Mouse (Mus musculus) intestine, embryonic 15.5 days (tissue): Measurements from ENCODE around the gene Ppig. TPM values are rescaled to one million over a fixed set of nuclear protein-coding genes. Genes with fewer than 3 reads are reported as not detected.

ENCODE experiments used
- ATAC-seq: fragments of 200-750 bp; cut with Nextera tagmentation; 2 replicates; pipeline ENCODE4 v1.8.0; 2017; ENCODE audit warnings: moderate TSS enrichment, moderate library complexity
- H3K27ac ChIP-seq: fragments of 300-500 bp; sonication (generic); 2 replicates; pipeline ENCODE4 v1.5.1; 2015; ENCODE audit warnings: mild to moderate bottlenecking, inconsistent platforms
- H3K27me3 ChIP-seq: fragments of 300-500 bp; sonication (generic); replicated peaks from 2 replicates; pipeline ENCODE4 v1.6.1; 2015; ENCODE audit warnings: inconsistent platforms
- H3K36me3 ChIP-seq: fragments of 300-500 bp; sonication (generic); 2 replicates; pipeline ENCODE4 v1.6.1; 2015; ENCODE audit warnings: inconsistent platforms
- H3K4me1 ChIP-seq: fragments of 300-500 bp; sonication (generic); replicated peaks from 2 replicates; pipeline ENCODE4 v1.6.1; 2015; ENCODE audit warnings: inconsistent platforms
- H3K4me2 ChIP-seq: fragments of 300-500 bp; sonication (generic); replicated peaks from 2 replicates; pipeline ENCODE4 v1.6.1; 2015; ENCODE audit warnings: mild to moderate bottlenecking, inconsistent platforms
- H3K4me3 ChIP-seq: fragments of 300-500 bp; sonication (generic); replicated peaks from 2 replicates; pipeline ENCODE4 v1.5.1; 2015; ENCODE audit warnings: inconsistent platforms
- H3K9ac ChIP-seq: fragments of 300-500 bp; sonication (generic); 2 replicates; pipeline ENCODE4 v1.6.1; 2015; ENCODE audit warnings: inconsistent platforms
- H3K9me3 ChIP-seq: fragments of 300-500 bp; sonication (generic); 2 replicates; pipeline ENCODE4 v1.6.1; 2016; ENCODE audit warnings: inconsistent platforms
- WGBS: fragments of 180-500 bp; shearing (Covaris S2); methylation state at CpG from one replicate; pipeline ENCODE4 v1.1.7; 2015; 5-methylcytosine and 5-hydroxymethylcytosine counted together
- polyA plus RNA-seq: library from polyadenylated mRNA; unstranded; fragments of >200 nt; fragmentation: Nextera tagmentation; extraction: Ambion mirVana; gene quantifications from 2 replicates; pipeline ENCODE4 v1.2.1, GENCODE M21; 2015

Ppig gene
- polyA plus RNA-seq, 1 experiment from 2014 or later: 151 TPM

GRCm38 (mm10) chr2:69773331-69773730, 51.0 kb downstream of the Ppig start:
- Histone ChIP-seq H3K27ac (no peak overlapping the region), H3K4me2 (no peak overlapping the region), H3K36me3 (no peaks in the 10 kb centered on the region), H3K9ac (no peak overlapping the region), H3K4me3 (no peak overlapping the region), H3K9me3 (no peaks in the 10 kb centered on the region), H3K27me3 (no peaks in the 10 kb centered on the region), H3K4me1 (no peaks in the 10 kb centered on the region)
- ATAC-seq: no peak
- 90% methylated on average over 3 of the region's 3 CpGs for WGBS

- Histone ChIP-seq H3K9me3 (no peaks in the 10 kb centered on the region), H3K4me2 (no peak overlapping the region), H3K4me1 (no peaks in the 10 kb centered on the region), H3K4me3 (no peak overlapping the region), H3K36me3 (no peaks in the 10 kb centered on the region), H3K27ac (no peak overlapping the region), H3K27me3 (no peaks in the 10 kb centered on the region), H3K9ac (no peak overlapping the region)
- no peak for ATAC-seq
- 70% methylated on average over 7 of the region's 7 CpGs for WGBS
Observed at GRCm38 (mm10) chr2:69777985-69778835, 55.9 kb downstream of the Ppig start.

GRCm38 (mm10) chr2:69778836-69779177, 56.5 kb downstream of the Ppig start:
- Histone ChIP-seq H3K9ac (no peak overlapping the region), H3K9me3 (no peaks in the 10 kb centered on the region), H3K4me1 (no peaks in the 10 kb centered on the region), H3K27me3 (no peaks in the 10 kb centered on the region), H3K4me2 (no peak overlapping the region), H3K4me3 (no peak overlapping the region), H3K36me3 (no peaks in the 10 kb centered on the region), H3K27ac (no peak overlapping the region)
- ATAC-seq: no peak
- WGBS: 57% methylated on average over 5 of the region's 5 CpGs

GRCm38 (mm10) chr2:69788974-69789373, 66.6 kb downstream of the Ppig start:
- Histone ChIP-seq H3K27ac (peak overlapping the region; percentile 59), H3K27me3 (no peaks in the 10 kb centered on the region), H3K36me3 (peaks cover 8% of the 10 kb centered on the region; the same call in 1 of the 2 replicates), H3K9me3 (no peaks in the 10 kb centered on the region), H3K4me3 (peak overlapping the region; percentile 55), H3K4me2 (peak overlapping the region; percentile 86), H3K9ac (peak overlapping the region; percentile 65), H3K4me1 (0 out of 2 replicates have a peak, but pooled peaks cover 5% of the 10 kb centered on the region)
- WGBS: 18% methylated on average over 9 of the region's 9 CpGs
- ATAC-seq: peak; percentile 13

- Histone ChIP-seq H3K9ac (peak within 1 kb of the TSS; percentile 65), H3K4me3 (peak within 1 kb of the TSS; percentile 55), H3K27me3 (no peaks in the 10 kb centered on the region), H3K9me3 (no peaks in the 10 kb centered on the region), H3K4me2 (peak within 1 kb of the TSS; percentile 86), H3K4me1 (0 out of 2 replicates have a peak, but pooled peaks cover 5% of the 10 kb centered on the region), H3K27ac (peak within 1 kb of the TSS; percentile 79), H3K36me3 (peaks cover 8% of the 10 kb centered on the region; the same call in 1 of the 2 replicates)
- peak; percentile 97 for ATAC-seq
- WGBS: 2% methylated on average over 48 of the region's 48 CpGs
Observed at GRCm38 (mm10) chr2:69789429-69790069, 67.2 kb downstream of the Ppig start, which contains the start of the genes Ccdc173 and Phospho2. Gene Ccdc173, minus strand, starts transcription at chr2:69789575. Gene Phospho2, plus strand, starts transcription at chr2:69789623.

- H3K9ac ChIP-seq: no peak overlapping the region; the same call in 1 of the 2 replicates
- H3K9me3 ChIP-seq: no peaks in the 10 kb centered on the region
- peak overlapping the region; percentile 86 for H3K4me2 ChIP-seq
- WGBS: 2% methylated on average over 10 of the region's 10 CpGs
- no peaks in the 10 kb centered on the region for H3K27me3 ChIP-seq
- peak overlapping the region; percentile 79; the same call in 1 of the 2 replicates for H3K27ac ChIP-seq
- peaks cover 9% of the 10 kb centered on the region for H3K36me3 ChIP-seq
- 0 out of 2 replicates have a peak, but pooled peaks cover 5% of the 10 kb centered on the region for H3K4me1 ChIP-seq
- H3K4me3 ChIP-seq: peak overlapping the region; percentile 55
- ATAC-seq: peak; percentile 71
Observed at GRCm38 (mm10) chr2:69790285-69790684, 67.9 kb downstream of the Ppig start.

GRCm38 (mm10) chr2:69790722-69791121, 68.4 kb downstream of the Ppig start:
- Histone ChIP-seq H3K27me3 (no peaks in the 10 kb centered on the region), H3K36me3 (peaks cover 14% of the 10 kb centered on the region), H3K4me1 (0 out of 2 replicates have a peak, but pooled peaks cover 5% of the 10 kb centered on the region), H3K9me3 (no peaks in the 10 kb centered on the region), H3K4me2 (peak overlapping the region; percentile 86), H3K9ac (no peak overlapping the region; the same call in 1 of the 2 replicates), H3K27ac (no peak overlapping the region), H3K4me3 (no peak overlapping the region)
- 64% methylated on average over 4 of the region's 4 CpGs for WGBS
- ATAC-seq: no peak

GRCm38 (mm10) chr2:69802911-69803312, 80.6 kb downstream of the Ppig start:
- H3K9me3 ChIP-seq: no peaks in the 10 kb centered on the region
- 46% methylated on average over 5 of the region's 5 CpGs for WGBS
- no peak overlapping the region for H3K9ac ChIP-seq

More at GRCm38 (mm10) chr2:69802911-69803312, 80.6 kb downstream of the Ppig start:
- Histone ChIP-seq H3K4me1 (peaks cover 6% of the 10 kb centered on the region), H3K27me3 (no peaks in the 10 kb centered on the region), H3K4me3 (no peak overlapping the region), H3K27ac (no peak overlapping the region), H3K36me3 (no peaks in the 10 kb centered on the region), H3K4me2 (peak overlapping the region; percentile 23; the same call in 1 of the 2 replicates)
- ATAC-seq: peak; percentile 93

Other genes with a start within 250 kb of the Ppig start
- 2.1 and 2.3 TPM in 2 replicates for gene Lrp2, start 136.5 kb upstream of the Ppig start, polyA plus RNA-seq
- 10.4 and 15.8 TPM in 2 replicates for gene Bbs5, start 75.4 kb upstream of the Ppig start, polyA plus RNA-seq
- gene Klhl41, start 52.4 kb upstream of the Ppig start, polyA plus RNA-seq: 0.09 and 0.34 TPM in 2 replicates
- 11.6 and 12.3 TPM in 2 replicates for gene Fastkd1, start 9.0 kb upstream of the Ppig start, polyA plus RNA-seq
- gene Ccdc173, start 67.0 kb downstream of the Ppig start, polyA plus RNA-seq: 1.4 and 1.5 TPM in 2 replicates
- 22.8 and 23.1 TPM in 2 replicates for gene Phospho2, start 67.1 kb downstream of the Ppig start, polyA plus RNA-seq
- 33.3 and 37.2 TPM in 2 replicates for gene Klhl23, start 99.4 kb downstream of the Ppig start, polyA plus RNA-seq
- gene Ssb, start 139.0 kb downstream of the Ppig start, polyA plus RNA-seq: 290 and 358 TPM in 2 replicates
- 39.8 and 41.2 TPM in 2 replicates for gene Mettl5, start 163.1 kb downstream of the Ppig start, polyA plus RNA-seq
- gene Ubr3, start 174.7 kb downstream of the Ppig start, polyA plus RNA-seq: 10.5 and 10.9 TPM in 2 replicates